Mouse (Mus musculus) heart, embryonic 12.5 days (tissue): Measurements from ENCODE around the gene Muc1. TPM values are rescaled to one million over a fixed set of nuclear protein-coding genes. Genes with fewer than 3 reads are reported as not detected.
A peak's percentile ranks its signal among the peaks of the same experiment; 100 is the strongest.

Source experiments
- ATAC-seq: fragments of 200-750 bp; cut with Nextera tagmentation; 2 replicates; pipeline ENCODE4 v1.8.0; 2017; ENCODE audit warnings: moderate TSS enrichment, moderate library complexity; ENCODE audit not compliant: insufficient number of reproducible peaks, low FRiP score
- H3K27ac ChIP-seq: fragments of 300-500 bp; sonication (generic); 2 replicates; pipeline ENCODE4 v1.5.1; 2016; ENCODE audit warnings: mild to moderate bottlenecking, moderate library complexity; ENCODE audit not compliant: poor library complexity, severe bottlenecking
- H3K27me3 ChIP-seq: fragments of 300-500 bp; sonication (generic); replicated peaks from 2 replicates; pipeline ENCODE4 v1.6.1; 2016; ENCODE audit warnings: mild to moderate bottlenecking, moderate library complexity
- H3K36me3 ChIP-seq: fragments of 300-500 bp; sonication (generic); 2 replicates; pipeline ENCODE4 v1.6.1; 2016; ENCODE audit warnings: mild to moderate bottlenecking, moderate library complexity
- H3K4me1 ChIP-seq: fragments of 300-500 bp; sonication (generic); replicated peaks from 2 replicates; pipeline ENCODE4 v1.6.1; 2016; ENCODE audit warnings: mild to moderate bottlenecking
- H3K4me2 ChIP-seq: fragments of 300-500 bp; sonication (generic); 2 replicates; pipeline ENCODE4 v1.6.1; 2016; ENCODE audit warnings: mild to moderate bottlenecking, moderate library complexity
- H3K4me3 ChIP-seq: fragments of 300-500 bp; sonication (generic); 2 replicates; pipeline ENCODE4 v1.5.1; 2016; ENCODE audit warnings: mild to moderate bottlenecking
- H3K9ac ChIP-seq: fragments of 300-500 bp; sonication (generic); 2 replicates; pipeline ENCODE4 v1.6.1; 2016; ENCODE audit warnings: mild to moderate bottlenecking, moderate library complexity
- H3K9me3 ChIP-seq: fragments of 300-500 bp; sonication (generic); replicated peaks from 2 replicates; pipeline ENCODE4 v1.6.1; 2016; ENCODE audit warnings: mild to moderate bottlenecking, moderate library complexity
- WGBS: fragments of 180-500 bp; shearing (Covaris S2); methylation state at CpG from one replicate; pipeline ENCODE4 v1.1.7; 2016; 5-methylcytosine and 5-hydroxymethylcytosine counted together
- polyA plus RNA-seq: library from polyadenylated mRNA; unstranded; fragments of >200 nt; fragmentation: Nextera tagmentation; extraction: Ambion mirVana; gene quantifications from 2 replicates; pipeline ENCODE4 v1.2.1, GENCODE M21; 2016

Gene Muc1
- polyA plus RNA-seq, 1 experiment from 2014 or later: not detected

DNA sequence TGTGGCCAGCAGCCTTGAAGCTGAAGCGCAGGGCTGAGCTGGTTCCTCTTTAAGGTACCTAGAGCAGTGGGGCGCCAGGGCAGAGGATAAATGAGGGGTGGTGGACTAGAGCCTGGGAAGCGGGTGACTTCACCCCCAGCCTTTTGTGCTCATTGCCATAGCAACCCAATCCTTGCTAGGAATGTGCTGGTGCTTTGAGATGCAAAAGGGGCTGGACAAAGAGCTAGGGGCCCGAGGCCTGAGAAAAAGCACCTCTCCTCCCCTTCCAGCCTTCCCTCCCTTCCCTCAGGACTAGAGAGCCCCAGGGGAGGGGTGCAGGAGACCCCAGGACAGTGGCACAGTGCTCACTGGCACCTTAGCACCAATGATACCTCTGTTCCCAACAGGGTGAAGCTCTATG is 2.9 kb upstream of the Muc1 start:
- Histone ChIP-seq H3K9ac (no peak overlapping the region), H3K27ac (no peak overlapping the region), H3K4me2 (no peak overlapping the region), H3K4me1 (peaks cover 24% of the 10 kb centered on the region), H3K27me3 (peaks cover 44% of the 10 kb centered on the region), H3K9me3 (no peaks in the 10 kb centered on the region), H3K4me3 (no peak overlapping the region), H3K36me3 (0 out of 2 replicates have a peak, but pooled peaks cover 6% of the 10 kb centered on the region)
- ATAC-seq: no peak
- 62% methylated on average over 4 of the region's 4 CpGs for WGBS

DNA sequence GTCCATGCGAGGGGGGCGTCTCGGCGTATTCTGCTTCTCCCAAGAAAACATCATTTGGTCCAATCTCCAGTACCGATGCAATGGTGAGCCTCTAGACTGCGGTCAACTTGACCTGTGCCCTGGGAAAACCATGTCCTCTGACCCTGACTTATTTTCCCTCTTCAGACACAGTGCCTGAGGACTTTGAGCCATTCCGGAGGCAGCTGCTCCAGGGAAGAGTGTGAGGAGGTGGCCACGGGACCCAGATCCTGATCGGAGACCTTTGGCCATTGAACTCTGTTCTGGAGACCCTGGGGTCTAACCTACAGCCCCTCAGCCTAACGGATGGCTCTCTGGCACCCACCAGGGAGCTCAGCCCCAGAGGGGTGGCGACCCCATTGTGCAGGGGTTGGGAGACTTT is 2.5 kb upstream of the Muc1 start:
- Histone ChIP-seq H3K4me1 (peaks cover 24% of the 10 kb centered on the region), H3K9me3 (no peaks in the 10 kb centered on the region), H3K4me3 (peak overlapping the region; percentile 54; the same call in 1 of the 2 replicates), H3K36me3 (0 out of 2 replicates have a peak, but pooled peaks cover 6% of the 10 kb centered on the region), H3K9ac (peak overlapping the region; percentile 62; the same call in 1 of the 2 replicates), H3K4me2 (peak overlapping the region; percentile 85; the same call in 1 of the 2 replicates), H3K27me3 (peaks cover 48% of the 10 kb centered on the region), H3K27ac (no peak overlapping the region)
- WGBS: 48% methylated on average over 11 of the region's 11 CpGs
- ATAC-seq: no peak

DNA sequence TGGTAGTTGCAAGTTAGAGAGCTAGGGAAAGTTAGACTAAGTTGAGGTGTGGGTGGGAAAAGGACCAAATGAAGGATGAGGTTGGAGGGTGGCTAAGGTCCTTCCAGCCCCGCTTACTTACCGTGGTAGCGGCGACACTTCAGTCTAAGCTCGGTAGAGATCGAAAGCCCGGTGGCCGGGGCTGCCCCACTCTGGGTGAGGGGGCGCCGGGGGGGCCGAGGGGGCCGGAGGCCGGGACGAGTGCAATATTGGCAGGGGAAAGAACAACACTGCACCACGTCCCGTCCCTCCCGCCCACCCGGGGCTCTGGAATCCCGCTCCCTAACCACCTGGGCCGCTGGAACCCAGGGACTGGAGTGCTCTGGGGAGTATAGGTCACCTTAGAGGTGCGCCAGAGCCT is 2.0 kb upstream of the Muc1 start, which contains the start of gene Mtx1:
Gene Mtx1 (minus strand): TSS at position 189 of the 400 bp plus-strand sequence.
- peaks cover 24% of the 10 kb centered on the region for H3K4me1 ChIP-seq

DNA sequence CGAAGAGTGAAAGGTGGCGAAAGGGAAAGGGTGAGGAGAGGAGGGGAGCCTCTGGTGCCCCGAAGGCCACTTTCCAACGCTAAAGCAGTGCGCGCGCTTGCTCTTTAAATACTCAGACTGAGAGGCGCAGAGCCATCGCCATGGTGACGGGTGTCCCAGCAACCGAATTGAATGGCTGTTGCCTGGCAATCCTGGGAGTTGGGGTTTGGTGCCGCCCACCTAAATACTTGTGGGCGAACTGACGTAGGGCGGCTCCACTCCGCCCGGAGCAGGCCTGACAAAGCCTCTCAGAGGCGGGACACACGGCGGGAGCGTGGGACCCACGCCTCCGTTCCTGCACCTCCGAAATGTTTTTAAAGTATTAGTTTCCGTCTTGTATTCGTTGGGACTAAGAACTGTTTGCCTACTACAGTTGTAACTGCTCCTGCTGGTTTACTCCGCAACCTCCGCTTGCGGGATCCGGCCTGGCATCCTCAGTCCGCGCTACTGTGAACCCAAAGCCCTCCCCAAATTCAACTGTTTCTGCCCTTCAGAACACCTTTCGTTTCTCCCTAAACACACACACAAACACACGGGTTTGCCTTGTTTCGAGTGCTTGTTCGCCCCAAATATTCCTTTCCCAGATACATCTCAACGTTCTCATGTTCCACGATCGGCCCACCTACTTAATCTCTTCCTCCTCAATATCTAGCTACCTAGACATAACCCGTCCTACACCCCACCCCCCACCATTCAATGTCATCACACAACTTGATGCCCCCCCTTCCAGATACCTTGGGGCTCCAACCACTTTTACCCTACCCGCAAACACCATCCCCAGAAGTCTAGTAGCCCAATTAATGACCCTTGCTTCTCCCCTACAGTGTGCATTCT is 1.3 kb upstream of the Muc1 start:
- 3% methylated on average over 41 of the region's 41 CpGs for WGBS
- Histone ChIP-seq H3K4me3 (peak overlapping the region; percentile 54), H3K9ac (peak overlapping the region; percentile 62), H3K4me2 (peak overlapping the region; percentile 85), H3K9me3 (no peaks in the 10 kb centered on the region), H3K27me3 (peaks cover 59% of the 10 kb centered on the region), H3K36me3 (0 out of 2 replicates have a peak, but pooled peaks cover 6% of the 10 kb centered on the region), H3K27ac (no peak overlapping the region), H3K4me1 (peaks cover 24% of the 10 kb centered on the region)
- peak; percentile 71 for ATAC-seq

More for the DNA sequence above, 2.0 kb upstream of the Muc1 start, which contains the start of gene Mtx1:
- Histone ChIP-seq H3K36me3 (0 out of 2 replicates have a peak, but pooled peaks cover 6% of the 10 kb centered on the region), H3K9ac (peak within 1 kb of the TSS; percentile 62), H3K4me2 (peak within 1 kb of the TSS; percentile 85), H3K27ac (no peak within 1 kb of the TSS), H3K4me3 (peak within 1 kb of the TSS; percentile 54), H3K9me3 (no peaks in the 10 kb centered on the region), H3K27me3 (peaks cover 54% of the 10 kb centered on the region)
- no peak for ATAC-seq
- WGBS: 4% methylated on average over 21 of the region's 21 CpGs

DNA sequence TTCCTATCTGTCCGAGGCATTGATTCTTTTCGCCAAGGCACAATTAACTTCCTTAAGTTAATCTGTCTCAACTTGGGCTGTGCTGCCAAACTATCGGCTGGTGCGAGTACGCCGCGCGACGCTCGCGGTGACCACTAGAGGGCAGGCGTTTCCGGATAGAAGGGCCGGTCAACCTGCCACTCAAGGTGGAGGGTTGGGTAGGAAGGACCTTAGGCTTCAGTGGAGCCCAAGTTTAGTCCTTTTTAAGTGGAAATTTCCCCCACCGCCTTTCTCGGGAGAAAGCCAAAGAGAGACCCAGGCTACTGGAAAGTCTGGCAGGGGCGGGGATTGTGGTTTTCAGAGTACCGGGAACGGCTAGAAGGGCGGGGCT is 692 bp upstream of the Muc1 start:
- peak; percentile 64 for ATAC-seq
- WGBS: under 1% methylated on average over 20 of the region's 20 CpGs
- H3K27ac ChIP-seq: no peak overlapping the region
- H3K9ac ChIP-seq: peak overlapping the region; percentile 53
- peak overlapping the region; percentile 54 for H3K4me3 ChIP-seq
- no peaks in the 10 kb centered on the region for H3K9me3 ChIP-seq
- H3K27me3 ChIP-seq: peaks cover 59% of the 10 kb centered on the region
- peak overlapping the region; percentile 85 for H3K4me2 ChIP-seq
- H3K4me1 ChIP-seq: peaks cover 27% of the 10 kb centered on the region
- no peaks in the 10 kb centered on the region for H3K36me3 ChIP-seq

DNA sequence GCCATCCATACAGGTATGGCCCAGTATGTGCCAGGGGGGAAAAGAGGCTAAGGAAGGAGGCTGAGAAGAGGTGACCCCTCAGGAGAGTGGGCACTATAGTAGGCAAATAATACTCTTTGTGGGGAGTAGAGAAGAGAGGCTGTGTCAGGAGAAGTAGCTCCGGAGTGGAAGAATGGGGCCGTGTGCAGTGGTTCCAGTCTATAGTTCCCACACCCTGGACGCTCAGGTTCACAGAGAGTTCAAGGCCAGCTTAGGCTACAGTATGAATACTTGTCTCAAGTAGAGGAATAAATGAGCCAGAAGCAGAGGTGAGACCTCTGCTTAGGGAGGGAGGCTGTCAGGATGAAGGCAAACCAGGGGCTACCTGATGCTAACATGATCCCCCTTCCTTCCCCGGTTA is 419 bp downstream of the Muc1 start:
- H3K4me2 ChIP-seq: no peak overlapping the region
- no peak overlapping the region for H3K4me3 ChIP-seq
- WGBS: 65% methylated on average over 4 of the region's 4 CpGs

DNA sequence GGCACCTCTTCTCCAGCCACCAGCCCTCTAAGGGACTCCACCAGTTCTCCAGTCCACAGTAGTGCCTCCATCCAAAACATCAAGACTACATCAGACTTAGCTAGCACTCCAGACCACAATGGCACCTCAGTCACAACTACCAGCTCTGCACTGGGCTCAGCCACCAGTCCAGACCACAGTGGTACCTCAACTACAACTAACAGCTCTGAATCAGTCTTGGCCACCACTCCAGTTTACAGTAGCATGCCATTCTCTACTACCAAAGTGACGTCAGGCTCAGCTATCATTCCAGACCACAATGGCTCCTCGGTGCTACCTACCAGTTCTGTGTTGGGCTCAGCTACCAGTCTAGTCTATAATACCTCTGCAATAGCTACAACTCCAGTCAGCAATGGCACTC is 1.7 kb downstream of the Muc1 start:
- Histone ChIP-seq H3K27ac (no peak overlapping the region), H3K36me3 (no peaks in the 10 kb centered on the region), H3K27me3 (peaks cover 54% of the 10 kb centered on the region), H3K9ac (no peak overlapping the region), H3K4me1 (peaks cover 33% of the 10 kb centered on the region), H3K4me3 (no peak overlapping the region), H3K4me2 (no peak overlapping the region), H3K9me3 (no peaks in the 10 kb centered on the region)
- WGBS: 64% methylated on average over 2 of the region's 2 CpGs
- no peak for ATAC-seq

More for the DNA sequence above, 419 bp downstream of the Muc1 start:
- Histone ChIP-seq H3K27ac (no peak overlapping the region), H3K4me1 (peaks cover 35% of the 10 kb centered on the region), H3K9ac (no peak overlapping the region), H3K27me3 (peaks cover 59% of the 10 kb centered on the region), H3K9me3 (no peaks in the 10 kb centered on the region), H3K36me3 (no peaks in the 10 kb centered on the region)
- ATAC-seq: no peak

DNA sequence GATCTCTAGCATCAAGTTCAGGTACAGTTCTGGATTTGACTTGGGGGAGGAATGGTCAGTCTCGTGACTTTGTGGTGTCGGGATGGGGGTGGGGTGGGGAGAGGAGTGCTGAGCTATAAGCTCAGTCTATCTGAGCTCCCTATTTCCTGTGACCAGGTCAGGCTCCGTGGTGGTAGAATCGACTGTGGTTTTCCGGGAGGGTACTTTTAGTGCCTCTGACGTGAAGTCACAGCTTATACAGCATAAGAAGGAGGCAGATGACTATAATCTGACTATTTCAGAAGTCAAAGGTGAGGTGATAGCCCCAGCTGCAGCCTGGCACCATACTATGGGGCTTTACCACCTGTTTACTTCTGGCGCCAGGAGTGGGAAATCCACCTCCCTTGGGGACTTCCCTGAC is 2.5 kb downstream of the Muc1 start:
- no peak overlapping the region for H3K4me3 ChIP-seq

DNA sequence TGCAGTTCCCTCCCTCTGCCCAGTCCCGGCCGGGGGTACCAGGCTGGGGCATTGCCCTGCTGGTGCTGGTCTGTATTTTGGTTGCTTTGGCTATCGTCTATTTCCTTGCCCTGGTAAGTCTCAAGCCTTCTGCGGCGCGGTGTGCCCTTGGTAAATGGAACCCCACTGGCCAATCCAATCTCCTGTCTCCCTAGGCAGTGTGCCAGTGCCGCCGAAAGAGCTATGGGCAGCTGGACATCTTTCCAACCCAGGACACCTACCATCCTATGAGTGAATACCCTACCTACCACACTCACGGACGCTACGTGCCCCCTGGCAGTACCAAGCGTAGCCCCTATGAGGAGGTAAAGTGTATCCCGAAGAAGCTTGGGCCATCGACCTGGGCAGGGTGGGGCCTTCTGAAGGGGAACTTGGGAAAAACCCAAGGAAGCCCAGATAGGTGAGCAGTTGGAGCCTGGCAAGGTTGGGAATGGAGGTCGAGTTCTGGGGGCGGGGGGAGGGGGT is 3.0 kb downstream of the Muc1 start:
- peaks cover 49% of the 10 kb centered on the region for H3K27me3 ChIP-seq
- no peaks in the 10 kb centered on the region for H3K36me3 ChIP-seq
- 61% methylated on average over 16 of the region's 16 CpGs for WGBS
- no peak overlapping the region for H3K9ac ChIP-seq
- ATAC-seq: no peak
- no peak overlapping the region for H3K4me3 ChIP-seq
- H3K4me2 ChIP-seq: no peak overlapping the region
- peaks cover 25% of the 10 kb centered on the region for H3K4me1 ChIP-seq
- H3K27ac ChIP-seq: no peak overlapping the region
- H3K9me3 ChIP-seq: no peaks in the 10 kb centered on the region

More for the DNA sequence above, 2.5 kb downstream of the Muc1 start:
- no peaks in the 10 kb centered on the region for H3K9me3 ChIP-seq
- H3K27ac ChIP-seq: no peak overlapping the region
- H3K4me1 ChIP-seq: peaks cover 29% of the 10 kb centered on the region
- WGBS: 44% methylated on average over 7 of the region's 7 CpGs
- ATAC-seq: no peak
- peaks cover 51% of the 10 kb centered on the region for H3K27me3 ChIP-seq
- H3K9ac ChIP-seq: no peak overlapping the region
- H3K36me3 ChIP-seq: no peaks in the 10 kb centered on the region
- no peak overlapping the region for H3K4me2 ChIP-seq

DNA sequence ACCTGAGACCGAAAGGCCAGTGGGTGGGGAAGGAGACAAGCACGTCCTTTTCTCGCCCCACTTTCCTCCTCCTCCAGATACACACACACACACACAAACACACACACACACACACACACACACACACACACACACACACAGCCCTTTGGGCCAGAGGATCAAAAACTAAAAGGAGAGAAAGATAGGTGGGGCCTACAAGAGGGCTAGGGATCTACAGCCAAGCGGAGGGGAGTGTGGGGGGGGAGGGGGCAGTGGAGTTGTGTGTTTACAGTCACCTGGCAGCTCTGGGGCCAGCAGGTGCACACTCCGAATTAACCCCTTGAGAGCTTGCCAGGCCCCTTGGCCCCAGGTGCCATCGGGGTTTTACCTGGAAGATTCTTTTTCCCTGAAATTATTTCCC is 3.8 kb downstream of the Muc1 start:
- peaks cover 50% of the 10 kb centered on the region for H3K27me3 ChIP-seq

DNA sequence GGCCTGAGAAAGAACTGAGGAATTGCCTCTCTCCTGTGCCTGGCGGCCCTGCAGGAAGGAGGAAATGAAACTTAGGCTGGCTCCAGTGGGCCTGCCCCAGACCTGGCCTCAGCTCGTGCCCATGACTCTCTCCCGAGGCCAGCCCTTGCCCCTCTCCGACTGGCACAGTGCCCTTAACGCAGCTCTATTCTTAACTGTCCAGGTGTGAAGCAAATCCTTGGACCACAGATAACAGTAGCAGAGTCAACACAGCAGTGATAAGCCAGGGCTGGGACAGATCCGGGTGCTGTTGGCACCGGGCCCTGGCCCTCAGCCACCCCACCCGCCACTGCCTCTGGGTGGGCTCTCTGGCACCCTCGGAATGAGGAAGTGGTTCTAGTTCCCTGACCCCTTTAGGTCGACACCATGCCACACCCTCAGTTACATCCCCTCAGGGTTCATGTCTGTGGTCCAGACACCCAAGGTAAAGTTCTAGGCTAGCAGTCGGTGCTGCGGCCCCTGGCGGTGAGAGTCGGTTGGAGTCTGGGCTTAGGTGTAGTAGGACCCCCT is 4.8 kb downstream of the Muc1 start:
- peaks cover 16% of the 10 kb centered on the region for H3K4me1 ChIP-seq
- WGBS: 58% methylated on average over 14 of the region's 14 CpGs
- ATAC-seq: no peak
- no peak overlapping the region for H3K4me2 ChIP-seq
- H3K9me3 ChIP-seq: no peaks in the 10 kb centered on the region
- no peak overlapping the region for H3K4me3 ChIP-seq
- H3K36me3 ChIP-seq: no peaks in the 10 kb centered on the region
- H3K27ac ChIP-seq: no peak overlapping the region
- no peak overlapping the region for H3K9ac ChIP-seq
- H3K27me3 ChIP-seq: peaks cover 54% of the 10 kb centered on the region

More for the DNA sequence above, 3.8 kb downstream of the Muc1 start:
- Histone ChIP-seq H3K27ac (no peak overlapping the region), H3K9ac (no peak overlapping the region), H3K4me1 (peaks cover 20% of the 10 kb centered on the region), H3K4me3 (no peak overlapping the region), H3K9me3 (no peaks in the 10 kb centered on the region), H3K36me3 (no peaks in the 10 kb centered on the region), H3K4me2 (no peak overlapping the region)
- WGBS: 74% methylated on average over 6 of the region's 6 CpGs
- no peak for ATAC-seq
